Mouse (Mus musculus) ES-E14 (cell line): ENCODE measurements at regions not wholly inside any gene's neighbourhood (a gene's known extent, or its start where the extent isn't known, plus 50 kb on each side); places are given as distances from the start of the nearest gene placed in this dataset.

Experiments used
- DNase-seq: peaks from one replicate; pipeline ENCODE4 v3.0.0-alpha.2; 2013; ENCODE audit warnings: low read depth, low spot score
- H3K27ac ChIP-seq: 2 replicates; pipeline ENCODE4 v1.5.1; 2012; ENCODE audit warnings: low read depth, mild to moderate bottlenecking, low read length, moderate library complexity, mixed read lengths; ENCODE audit not compliant: poor library complexity, insufficient read depth, severe bottlenecking
- H3K36me3 ChIP-seq: 2 replicates; pipeline ENCODE4 v1.6.1; 2012; ENCODE audit warnings: mild to moderate bottlenecking, low read length, moderate library complexity, mixed read lengths; ENCODE audit not compliant: control insufficient read depth, poor library complexity, insufficient read depth, severe bottlenecking
- H3K4me1 ChIP-seq, 2 experiments: fragments of 150-350 bp in 1 of 2; sonication (generic) in 1 of 2; 2 replicates each; pipeline ENCODE4 v1.6.1; 2012; ENCODE audit warnings: low read length in 2 of 2, mild to moderate bottlenecking in 1 of 2, mixed read lengths in 1 of 2; ENCODE audit not compliant: control insufficient read depth in 2 of 2, insufficient read depth in 2 of 2, poor library complexity in 1 of 2
- H3K4me3 ChIP-seq, 2 experiments: fragments of 150-350 bp in 1 of 2; sonication (generic) in 1 of 2; 2 replicates each; pipeline ENCODE4 v1.5.1; 2012; ENCODE audit warnings: low read length in 2 of 2, low read depth in 1 of 2, mild to moderate bottlenecking in 1 of 2, mixed read lengths in 1 of 2; ENCODE audit not compliant: insufficient read depth in 1 of 2, poor library complexity in 1 of 2, severe bottlenecking in 1 of 2
- H3K9ac ChIP-seq: 2 replicates; pipeline ENCODE4 v1.6.1; 2012; ENCODE audit warnings: low read depth, mild to moderate bottlenecking, low read length, mixed read lengths; ENCODE audit not compliant: poor library complexity, insufficient read depth, severe bottlenecking
- H3K9me3 ChIP-seq: fragments of 150-350 bp; sonication (generic); 2 replicates; pipeline ENCODE4 v1.6.1; 2012; ENCODE audit warnings: low read depth, mild to moderate bottlenecking, low read length; ENCODE audit not compliant: control insufficient read depth, insufficient read depth
- CHD2 ChIP-seq: IDR thresholded peaks from 2 replicates; pipeline ENCODE4 v1.6.1; 2014; ENCODE audit warnings: mild to moderate bottlenecking, low read depth, low read length, inconsistent platforms
- HCFC1 ChIP-seq: IDR thresholded peaks from 2 replicates; pipeline ENCODE4 v1.6.1; 2012; ENCODE audit warnings: low read length, inconsistent platforms, borderline replicate concordance; ENCODE audit not compliant: insufficient read depth
- MAFK ChIP-seq: IDR thresholded peaks from 2 replicates; pipeline ENCODE4 v1.6.1; 2014; ENCODE audit warnings: mild to moderate bottlenecking, low read depth, low read length, inconsistent platforms; ENCODE audit not compliant: insufficient read depth
- ZC3H11A ChIP-seq: IDR thresholded peaks from 2 replicates; pipeline ENCODE4 v1.6.1; 2012; ENCODE audit warnings: low read depth, mild to moderate bottlenecking, inconsistent platforms, low read length, borderline replicate concordance
- ZNF384 ChIP-seq: IDR thresholded peaks from 2 replicates; pipeline ENCODE4 v1.6.1; 2012; ENCODE audit warnings: low read depth, low read length, inconsistent platforms
- in situ Hi-C, 2 experiments: fragments of 600-800 bp; cut with MboI; formaldehyde crosslinking; loops; one replicate each; pipeline ENCODE4 v1.15.1; 2025; ENCODE audit warnings: low sequenced_read_pairs in 2 of 2, inconsistent platforms in 1 of 2; ENCODE audit not compliant: unreplicated experiment in 2 of 2

- TF ChIP-seq HCFC1 = no peak
- TF ChIP-seq ZNF384 = no peak
- no peak for TF ChIP-seq MAFK
- no peak for TF ChIP-seq ZC3H11A
- TF ChIP-seq CHD2 = no peak
- H3K27ac ChIP-seq = no peak overlapping the region
- H3K4me3 ChIP-seq = no peak overlapping the region
- no peak for DNase-seq
- H3K9ac ChIP-seq = no peak overlapping the region
- in situ Hi-C loops = no loop called here
- H3K9me3 ChIP-seq = no peaks in the 10 kb centered on the region
- H3K36me3 ChIP-seq = no peaks in the 10 kb centered on the region
- no peaks in the 10 kb centered on the region for H3K4me1 ChIP-seq
These were observed 266.5 kb downstream of the Gm5447 start for GRCm38 (mm10) chr13:31240546-31240945.

GRCm38 (mm10) chr13:31248996-31249395 is 275.0 kb downstream of the Gm5447 start:
- DNase-seq = no peak
- in situ Hi-C loops = no loop called here
- no peaks in the 10 kb centered on the region for H3K36me3 ChIP-seq
- H3K4me1 ChIP-seq = no peaks in the 10 kb centered on the region; a peak in 1 of 4 replicates
- H3K9ac ChIP-seq = no peak overlapping the region
- no peak overlapping the region for H3K4me3 ChIP-seq
- H3K9me3 ChIP-seq = no peaks in the 10 kb centered on the region
- TF ChIP-seq ZNF384 (no peak), HCFC1 (no peak), MAFK (no peak), ZC3H11A (no peak), CHD2 (no peak)
- no peak overlapping the region for H3K27ac ChIP-seq

GRCm38 (mm10) chr13:31249525-31249924 is 275.5 kb downstream of the Gm5447 start:
- H3K4me3 ChIP-seq = no peak overlapping the region
- no peak overlapping the region for H3K27ac ChIP-seq
- no peak for DNase-seq
- H3K9ac ChIP-seq = no peak overlapping the region
- H3K9me3 ChIP-seq = no peaks in the 10 kb centered on the region
- TF ChIP-seq ZNF384 (no peak), HCFC1 (no peak), MAFK (no peak), ZC3H11A (no peak), CHD2 (no peak)
- in situ Hi-C loops = no loop called here
- no peaks in the 10 kb centered on the region for H3K36me3 ChIP-seq
- no peaks in the 10 kb centered on the region; a peak in 1 of 4 replicates for H3K4me1 ChIP-seq

- no peak overlapping the region for H3K9ac ChIP-seq
- TF ChIP-seq MAFK = no peak
- no peak for TF ChIP-seq ZNF384
- TF ChIP-seq ZC3H11A = no peak
- no peak for TF ChIP-seq HCFC1
- no peak for TF ChIP-seq CHD2
- H3K4me1 ChIP-seq = no peaks in the 10 kb centered on the region; a peak in 1 of 4 replicates
- H3K27ac ChIP-seq = no peak overlapping the region
- no peaks in the 10 kb centered on the region for H3K9me3 ChIP-seq
- H3K4me3 ChIP-seq = no peak overlapping the region
- H3K36me3 ChIP-seq = no peaks in the 10 kb centered on the region
- DNase-seq = no peak
- in situ Hi-C loops = no loop called here
These were observed 280.0 kb downstream of the Gm5447 start for GRCm38 (mm10) chr13:31254016-31254415.

- H3K9me3 ChIP-seq = no peaks in the 10 kb centered on the region
- no peak overlapping the region for H3K4me3 ChIP-seq
- H3K9ac ChIP-seq = no peak overlapping the region
- no peaks in the 10 kb centered on the region for H3K36me3 ChIP-seq
- no peak for DNase-seq
- in situ Hi-C loops = no loop called here
- TF ChIP-seq ZNF384 (no peak), HCFC1 (no peak), MAFK (no peak), ZC3H11A (no peak), CHD2 (no peak)
- no peaks in the 10 kb centered on the region; a peak in 1 of 4 replicates for H3K4me1 ChIP-seq
- H3K27ac ChIP-seq = no peak overlapping the region
These were observed 280.7 kb downstream of the Gm5447 start for GRCm38 (mm10) chr13:31254744-31255143.
